ENCODE assay signal across 16 mouse cellular contexts in the genomic region with DNA sequence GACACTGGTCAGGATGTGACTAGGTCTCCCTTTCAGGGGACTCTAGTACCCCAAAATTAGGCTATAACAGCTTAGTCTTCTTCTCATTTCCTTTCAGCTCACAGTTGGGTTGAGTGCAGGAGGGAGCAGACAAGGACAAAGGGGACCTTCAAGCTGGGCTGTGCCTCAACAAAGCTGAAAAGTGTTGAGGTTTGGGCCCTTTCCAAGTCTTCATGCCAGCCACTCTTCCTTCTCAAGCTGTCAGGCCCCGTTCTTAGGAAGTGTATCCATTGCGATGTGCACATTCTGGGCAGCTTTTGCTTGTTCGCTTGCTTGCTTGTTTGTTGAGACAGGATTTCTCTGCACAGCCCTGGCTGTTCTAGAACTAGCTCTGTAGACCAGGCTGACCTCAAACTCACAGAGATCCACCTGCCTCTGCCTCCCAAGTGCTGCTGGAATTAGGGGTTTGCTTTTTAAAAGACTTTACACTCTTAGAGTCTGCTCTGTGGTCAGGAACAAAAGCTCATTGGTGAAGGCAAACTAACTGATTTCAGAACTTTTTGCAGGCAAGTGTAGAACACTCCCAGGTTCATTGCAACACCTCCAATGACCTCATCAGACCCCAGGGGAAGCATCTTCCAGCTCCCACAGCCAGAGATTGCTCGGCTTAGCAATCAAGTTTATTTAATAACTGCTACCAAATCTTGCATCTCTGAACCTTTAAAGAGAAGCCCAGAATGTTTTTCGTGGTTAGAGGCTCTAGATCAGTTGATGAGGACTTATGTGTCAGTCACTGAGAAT. TPM values are rescaled to one million over a fixed set of nuclear protein-coding genes. Genes with fewer than 3 reads are reported as not detected.
DNase-seq lines count a peak whose midpoint lies in the region; ATAC-seq lines count a peak whose summit lies in the region.
"Had no signal": no experiment of that assay in that cellular context is flagged by ENCODE, and none has a peak within 500 bp of the region (broad histone marks: within the 10 kb centered on the region; RNA-seq: fewer than 3 reads in every experiment).

No protein-coding gene starts in this region.

- no peak overlapping the region for H3K9ac ChIP-seq in heart, embryonic 16.5 days (ENCODE audit: low read length)
- H3K9ac ChIP-seq: forebrain, embryonic 15.5 days; lung, embryonic 14.5 days; neural tube, embryonic 13.5 days had no signal

- DNase-seq in adrenal gland, adult 2 months = peak; percentile 31
- DNase-seq in adrenal gland, postnatal 4 days (ENCODE audit: low spot score in 2 of 2) = no peak
- DNase-seq in heart, postnatal 4 days = no peak
- DNase-seq in lung, adult 18-20 months = peak; percentile 46 to 67
- DNase-seq in lung, postnatal 10 days = no peak
- no peak for DNase-seq in limb, embryonic 10.5 days (ENCODE audit: low spot score)
- DNase-seq: cerebellum, adult 2 months; kidney, adult 18-20 months had no signal

- H3K27me3 ChIP-seq in heart, embryonic 16.5 days (ENCODE audit: control insufficient read depth, insufficient read depth, low read length) = no peaks in the 10 kb centered on the region
- H3K27me3 ChIP-seq in limb, embryonic 10.5 days (ENCODE audit: low read depth, poor library complexity, severe bottlenecking) = no peaks in the 10 kb centered on the region
- H3K27me3 ChIP-seq: forebrain, embryonic 15.5 days; neural tube, embryonic 13.5 days had no signal

- no peak overlapping the region for H3K4me3 ChIP-seq in heart, embryonic 16.5 days (ENCODE audit: low read length)
- H3K4me3 ChIP-seq in macrophage (ENCODE audit: inconsistent target) = no peak overlapping the region
- H3K4me3 ChIP-seq in limb, embryonic 10.5 days = no peak overlapping the region
- H3K4me3 ChIP-seq: forebrain, embryonic 15.5 days; neural tube, embryonic 13.5 days had no signal

- peaks cover 14% of the 10 kb centered on the region; the same call in 1 of the 2 replicates for H3K4me1 ChIP-seq in heart, embryonic 16.5 days (ENCODE audit: control insufficient read depth, insufficient read depth, low read length)
- no peaks in the 10 kb centered on the region for H3K4me1 ChIP-seq in limb, embryonic 10.5 days

- 64% methylated on average over 5 of the region's 5 CpGs for WGBS in heart, embryonic 16.5 days
- 21% methylated on average over 5 of the region's 5 CpGs for WGBS in macrophage (ENCODE audit: missing documents)
- WGBS in limb, embryonic 10.5 days = 90% methylated on average over 5 of the region's 5 CpGs

- ATAC-seq in heart, embryonic 16.5 days (replicated peaks; ENCODE audit: extremely low read depth, insufficient read depth, low FRiP score) = no peak
- ATAC-seq: forebrain, embryonic 15.5 days had no signal

- 0 out of 2 replicates have a peak overlapping the region, but pooled peaks have one; percentile 24 for H3K27ac ChIP-seq in heart, embryonic 16.5 days (ENCODE audit: low read length)
- H3K27ac ChIP-seq in macrophage = peak overlapping the region; percentile 98
- no peak overlapping the region for H3K27ac ChIP-seq in limb, embryonic 10.5 days
- H3K27ac ChIP-seq: forebrain, embryonic 15.5 days; neural tube, embryonic 13.5 days had no signal

- H3K79me2 ChIP-seq in macrophage (ENCODE audit: inconsistent target) = peaks cover 56% of the 10 kb centered on the region

- no peak overlapping the region for H3K4me2 ChIP-seq in heart, embryonic 16.5 days (ENCODE audit: low read depth, low read length)
- H3K4me2 ChIP-seq: forebrain, embryonic 15.5 days; lung, embryonic 14.5 days; neural tube, embryonic 13.5 days had no signal

- no peaks in the 10 kb centered on the region for H3K36me3 ChIP-seq in heart, embryonic 16.5 days (ENCODE audit: control insufficient read depth, insufficient read depth)
- no peaks in the 10 kb centered on the region for H3K36me3 ChIP-seq in macrophage (ENCODE audit: inconsistent target)
- no peaks in the 10 kb centered on the region for H3K36me3 ChIP-seq in limb, embryonic 10.5 days
- H3K36me3 ChIP-seq: forebrain, embryonic 15.5 days; G1E; neural tube, embryonic 13.5 days had no signal

- no peaks in the 10 kb centered on the region for H3K9me3 ChIP-seq in heart, embryonic 16.5 days (replicated peaks; ENCODE audit: control insufficient read depth, low read length)
- H3K9me3 ChIP-seq in limb, embryonic 10.5 days (replicated peaks) = no peaks in the 10 kb centered on the region
- H3K9me3 ChIP-seq: forebrain, embryonic 15.5 days; G1E; neural tube, embryonic 13.5 days had no signal

RNA-seq across cellular contexts. Expression of a gene that starts 3.3 kb away (rescaled TPM):
- 1 to 10 TPM; 4.4 to 7.7 TPM for total RNA-seq in adrenal gland, adult 2 months (2021)
- polyA plus RNA-seq in adrenal gland, adult 2 months (2012; rRNA removed) = 2.9 and 3.2 TPM in 2 replicates
- 10 to 100 TPM in 1 of 2 experiments, 1 to 10 TPM in 1; 9.9 to 10.7 TPM for total RNA-seq in adrenal gland, postnatal 4 days (2021)
- 3.4 and 4.4 TPM in 2 replicates for polyA plus RNA-seq in heart, embryonic 16.5 days (2015; fragmentation: Nextera tagmentation; extraction: Ambion mirVana)
- 1 to 10 TPM; 2.2 to 3.3 TPM for total RNA-seq in heart, postnatal 4 days (2021)
- 10 to 100 TPM in 4 of 26 experiments, 1 to 10 TPM in 21, not detected in 1; 1.2 to 19.8 (median 5.1) TPM for total RNA-seq in macrophage (2018; cell fraction: chromatin; rRNA removed)
- 10 to 100 TPM; 11.7 to 37.1 (median 18.0) TPM for total RNA-seq in macrophage (2018; cell fraction: cytosol; rRNA removed)
- total RNA-seq in macrophage (2018; cell fraction: nucleus; rRNA removed) = 10 to 100 TPM in 18 of 26 experiments, 1 to 10 TPM in 8; 4.6 to 33.5 (median 11.8) TPM
- polyA plus RNA-seq in macrophage (2018) = 15.6 to 41.8 TPM (median 23.3 TPM) in 3 replicates
- 1.5 and 1.8 TPM in 2 replicates for polyA plus RNA-seq in limb, embryonic 10.5 days (2016; fragmentation: Nextera tagmentation; extraction: Ambion mirVana)
- total RNA-seq: hematopoietic stem cell, adult 5-6 weeks had no signal
- polyA plus RNA-seq: G1E had no signal

RNA-seq across cellular contexts. Expression of a gene that starts 3.4 kb away (rescaled TPM):
- 10 to 100 TPM; 45.5 to 71.4 TPM for total RNA-seq in adrenal gland, adult 2 months (2021)
- polyA plus RNA-seq in adrenal gland, adult 2 months (2012; rRNA removed) = 33.7 and 34.7 TPM in 2 replicates
- 10 to 100 TPM; 59.1 to 73.4 TPM for total RNA-seq in adrenal gland, postnatal 4 days (2021)
- 27.3 and 30.5 TPM in 2 replicates for polyA plus RNA-seq in heart, embryonic 16.5 days (2015; fragmentation: Nextera tagmentation; extraction: Ambion mirVana)
- total RNA-seq in heart, postnatal 4 days (2021) = 10 to 100 TPM; 30.4 to 31.7 TPM
- total RNA-seq in macrophage (2018; cell fraction: chromatin; rRNA removed) = 10 to 100 TPM in 5 of 26 experiments, 1 to 10 TPM in 18, under 1 TPM in 3; 0.58 to 32.5 (median 4.5) TPM
- total RNA-seq in macrophage (2018; cell fraction: cytosol; rRNA removed) = 100 to 1,000 TPM in 11 of 26 experiments, 10 to 100 TPM in 15; 48.9 to 175 (median 76.0) TPM
- total RNA-seq in macrophage (2018; cell fraction: nucleus; rRNA removed) = 10 to 100 TPM; 11.5 to 94.0 (median 37.5) TPM
- polyA plus RNA-seq in macrophage (2018) = 71.8 to 173 TPM (median 117 TPM) in 3 replicates
- 5.1 and 6.6 TPM in 2 replicates for polyA plus RNA-seq in limb, embryonic 10.5 days (2016; fragmentation: Nextera tagmentation; extraction: Ambion mirVana)
- polyA plus RNA-seq: G1E had no signal

RNA-seq across cellular contexts. Expression of a gene that starts 19.9 kb away (rescaled TPM):
- total RNA-seq in adrenal gland, adult 2 months (2021) = not detected
- polyA plus RNA-seq in adrenal gland, adult 2 months (2012; rRNA removed) = not detected in 2 replicates
- total RNA-seq in adrenal gland, postnatal 4 days (2021) = under 1 TPM in 1 of 2 experiments, not detected in 1; 0.28 TPM
- polyA plus RNA-seq in heart, embryonic 16.5 days (2015; fragmentation: Nextera tagmentation; extraction: Ambion mirVana) = not detected in 2 replicates
- not detected for total RNA-seq in heart, postnatal 4 days (2021)
- not detected for total RNA-seq in macrophage (2018; cell fraction: chromatin; rRNA removed)
- total RNA-seq in macrophage (2018; cell fraction: cytosol; rRNA removed) = under 1 TPM in 1 of 26 experiments, not detected in 25; 0.11 TPM
- not detected for total RNA-seq in macrophage (2018; cell fraction: nucleus; rRNA removed)
- polyA plus RNA-seq in macrophage (2018) = not detected in 3 replicates
- polyA plus RNA-seq in limb, embryonic 10.5 days (2016; fragmentation: Nextera tagmentation; extraction: Ambion mirVana) = not detected in 2 replicates
- total RNA-seq: hematopoietic stem cell, adult 5-6 weeks had no signal
- polyA plus RNA-seq: cerebellum, adult 2 months; forebrain, embryonic 15.5 days; G1E; lung, embryonic 14.5 days; midbrain, embryonic 14.5 days; neural tube, embryonic 13.5 days had no signal

RNA-seq across cellular contexts. Expression of a gene that starts 20.1 kb away (rescaled TPM):
- total RNA-seq in adrenal gland, adult 2 months (2021) = under 1 TPM in 1 of 2 experiments, not detected in 1; 0.06 TPM
- polyA plus RNA-seq in adrenal gland, adult 2 months (2012; rRNA removed) = not detected in 2 replicates
- total RNA-seq in adrenal gland, postnatal 4 days (2021) = not detected
- polyA plus RNA-seq in heart, embryonic 16.5 days (2015; fragmentation: Nextera tagmentation; extraction: Ambion mirVana) = not detected in 2 replicates
- total RNA-seq in heart, postnatal 4 days (2021) = not detected
- not detected for total RNA-seq in macrophage (2018; cell fraction: chromatin; rRNA removed)
- not detected for total RNA-seq in macrophage (2018; cell fraction: cytosol; rRNA removed)
- total RNA-seq in macrophage (2018; cell fraction: nucleus; rRNA removed) = not detected
- not detected in 3 replicates for polyA plus RNA-seq in macrophage (2018)
- not detected in 2 replicates for polyA plus RNA-seq in limb, embryonic 10.5 days (2016; fragmentation: Nextera tagmentation; extraction: Ambion mirVana)
- total RNA-seq: hematopoietic stem cell, adult 5-6 weeks had no signal
- polyA plus RNA-seq: cerebellum, adult 2 months; forebrain, embryonic 15.5 days; G1E; lung, embryonic 14.5 days; midbrain, embryonic 14.5 days; neural tube, embryonic 13.5 days had no signal

RNA-seq across cellular contexts. Expression of a gene that starts 29.4 kb away (rescaled TPM):
- 1 to 10 TPM; 1.5 to 1.6 TPM for total RNA-seq in adrenal gland, adult 2 months (2021)
- polyA plus RNA-seq in adrenal gland, adult 2 months (2012; rRNA removed) = 0.89 and 0.92 TPM in 2 replicates
- 1 to 10 TPM in 1 of 2 experiments, under 1 TPM in 1; 0.84 to 1.6 TPM for total RNA-seq in adrenal gland, postnatal 4 days (2021)
- 0.80 and 1.1 TPM in 2 replicates for polyA plus RNA-seq in heart, embryonic 16.5 days (2015; fragmentation: Nextera tagmentation; extraction: Ambion mirVana)
- total RNA-seq in heart, postnatal 4 days (2021) = under 1 TPM; 0.34 to 0.69 TPM
- 1 to 10 TPM in 9 of 26 experiments, under 1 TPM in 8, not detected in 9; 0.25 to 4.6 (median 1.0) TPM for total RNA-seq in macrophage (2018; cell fraction: chromatin; rRNA removed)
- 10 to 100 TPM in 18 of 26 experiments, 1 to 10 TPM in 8; 5.1 to 18.7 (median 13.1) TPM for total RNA-seq in macrophage (2018; cell fraction: cytosol; rRNA removed)
- total RNA-seq in macrophage (2018; cell fraction: nucleus; rRNA removed) = 10 to 100 TPM in 7 of 26 experiments, 1 to 10 TPM in 18, under 1 TPM in 1; 0.89 to 20.6 (median 6.0) TPM
- polyA plus RNA-seq in macrophage (2018) = 3.8 to 24.3 TPM (median 17.6 TPM) in 3 replicates
- 0.14 TPM in 1 of 2 replicates, not detected in the other for polyA plus RNA-seq in limb, embryonic 10.5 days (2016; fragmentation: Nextera tagmentation; extraction: Ambion mirVana)

Comparison
In these comparisons a context has a peak if more than half of its experiments do, and no peak if none do; other contexts are left out.
1. DNase-seq: peak in adrenal gland, adult 2 months (single experiment) and lung, adult 18-20 months (2 of 2); none in adrenal gland, postnatal 4 days (0 of 2), heart, postnatal 4 days (single experiment), lung, postnatal 10 days (single experiment) and limb, embryonic 10.5 days (single experiment).